ENCODE assay signal across 8 mouse cellular contexts in genomic region chr19:8740603-8741002, GRCm38 (mm10). TPM values are rescaled to one million over a fixed set of nuclear protein-coding genes. Genes with fewer than 3 reads are reported as not detected.
DNase-seq lines count a peak whose midpoint lies in the region; ATAC-seq lines count a peak whose summit lies in the region.

Gene 1700092M07Rik, plus strand, starts transcription at chr19:8740718.

- peak within 1 kb of the TSS; percentile 98 for H3K4me2 ChIP-seq in hindbrain, embryonic 12.5 days (replicated peaks)
- H3K4me2 ChIP-seq in midbrain, embryonic 12.5 days (replicated peaks) = peak within 1 kb of the TSS; percentile 72

- peak within 1 kb of the TSS; percentile 93 for H3K4me3 ChIP-seq in embryonic facial prominence, embryonic 10.5 days
- peak within 1 kb of the TSS; percentile 89 for H3K4me3 ChIP-seq in hindbrain, embryonic 12.5 days
- peak within 1 kb of the TSS; percentile 65 for H3K4me3 ChIP-seq in midbrain, embryonic 12.5 days

- peaks cover 26% of the 10 kb centered on the region for H3K4me1 ChIP-seq in embryonic facial prominence, embryonic 10.5 days
- peaks cover 27% of the 10 kb centered on the region for H3K4me1 ChIP-seq in hindbrain, embryonic 12.5 days
- peaks cover 31% of the 10 kb centered on the region for H3K4me1 ChIP-seq in midbrain, embryonic 12.5 days

- H3K9me3 ChIP-seq in embryonic facial prominence, embryonic 10.5 days = no peaks in the 10 kb centered on the region
- H3K9me3 ChIP-seq in hindbrain, embryonic 12.5 days (replicated peaks) = no peaks in the 10 kb centered on the region
- no peaks in the 10 kb centered on the region for H3K9me3 ChIP-seq in midbrain, embryonic 12.5 days

- DNase-seq in layer of hippocampus, adult 9-11 months = peak; percentile 39
- DNase-seq in layer of hippocampus, postnatal 25 days (ENCODE audit: extremely low spot score in 1 of 2, low spot score in 1 of 2) = no peak
- no peak for DNase-seq in embryonic facial prominence, embryonic 10.5 days (ENCODE audit: low spot score)
- DNase-seq in thymus, postnatal 25 days = no peak
- no peak for DNase-seq in right cerebral cortex, postnatal 10 days (ENCODE audit: low spot score in 2 of 2)
- no peak for DNase-seq in gastrocnemius, postnatal 25 days

- peak within 1 kb of the TSS; percentile 89 for H3K9ac ChIP-seq in hindbrain, embryonic 12.5 days
- peak within 1 kb of the TSS; percentile 78 for H3K9ac ChIP-seq in midbrain, embryonic 12.5 days (replicated peaks)

- peak within 1 kb of the TSS; percentile 89 for H3K27ac ChIP-seq in embryonic facial prominence, embryonic 10.5 days (replicated peaks)
- H3K27ac ChIP-seq in hindbrain, embryonic 12.5 days = peak within 1 kb of the TSS; percentile 95
- H3K27ac ChIP-seq in midbrain, embryonic 12.5 days (replicated peaks) = peak within 1 kb of the TSS; percentile 88

- H3K36me3 ChIP-seq in embryonic facial prominence, embryonic 10.5 days (replicated peaks) = peaks cover 69% of the 10 kb centered on the region
- H3K36me3 ChIP-seq in hindbrain, embryonic 12.5 days = peaks cover 45% of the 10 kb centered on the region
- H3K36me3 ChIP-seq in midbrain, embryonic 12.5 days = peaks cover 63% of the 10 kb centered on the region

- WGBS in embryonic facial prominence, embryonic 10.5 days = 70% methylated on average over 14 of the region's 14 CpGs
- 64% methylated on average over 14 of the region's 14 CpGs for WGBS in hindbrain, embryonic 12.5 days
- WGBS in midbrain, embryonic 12.5 days = 63% methylated on average over 14 of the region's 14 CpGs

- ATAC-seq in hindbrain, embryonic 12.5 days (ENCODE audit: low FRiP score) = no peak
- no peak for ATAC-seq in midbrain, embryonic 12.5 days (ENCODE audit: low FRiP score, low read depth)

- H3K27me3 ChIP-seq in embryonic facial prominence, embryonic 10.5 days (replicated peaks; ENCODE audit: low read depth, poor library complexity, severe bottlenecking) = no peaks in the 10 kb centered on the region
- no peaks in the 10 kb centered on the region for H3K27me3 ChIP-seq in hindbrain, embryonic 12.5 days
- no peaks in the 10 kb centered on the region for H3K27me3 ChIP-seq in midbrain, embryonic 12.5 days

RNA-seq across cellular contexts. Expression of gene 1700092M07Rik, which starts in this region (rescaled TPM):
- total RNA-seq in layer of hippocampus, postnatal 25 days (2021) = 1 to 10 TPM in 1 of 2 experiments, not detected in 1; 1.5 TPM
- 3.4 and 3.5 TPM in 2 replicates for polyA plus RNA-seq in embryonic facial prominence, embryonic 10.5 days (2016; fragmentation: Nextera tagmentation; extraction: Ambion mirVana)
- polyA plus RNA-seq in hindbrain, embryonic 12.5 days (2016; fragmentation: Nextera tagmentation; extraction: Ambion mirVana) = 2.4 and 4.5 TPM in 2 replicates
- polyA plus RNA-seq in midbrain, embryonic 12.5 days (2016; fragmentation: Nextera tagmentation; extraction: Ambion mirVana) = 3.3 and 4.5 TPM in 2 replicates
- not detected for total RNA-seq in gastrocnemius, postnatal 25 days (2021)
